Comparison of ENCODE assay signal across 16 mouse cellular contexts in genomic region chr9:9676078-9676477, GRCm38 (mm10).
"Had no signal": no experiment of that assay in that cellular context is flagged by ENCODE, and none has a peak within 500 bp of the region (broad histone marks: within the 10 kb centered on the region; RNA-seq: fewer than 3 reads in every experiment).

No protein-coding gene starts in this region.

- H3K9ac ChIP-seq: neural tube, embryonic 12.5 days; neural tube, embryonic 13.5 days; neural tube, embryonic 15.5 days; stomach, embryonic 15.5 days had no signal

- H3K4me2 ChIP-seq: neural tube, embryonic 12.5 days; neural tube, embryonic 13.5 days; neural tube, embryonic 15.5 days; stomach, embryonic 15.5 days had no signal

- H3K27me3 ChIP-seq: neural tube, embryonic 12.5 days; neural tube, embryonic 13.5 days; stomach, embryonic 15.5 days had no signal

- H3K4me3 ChIP-seq: neural tube, embryonic 12.5 days; neural tube, embryonic 13.5 days; neural tube, embryonic 15.5 days; stomach, embryonic 15.5 days had no signal

- H3K36me3 ChIP-seq: neural tube, embryonic 12.5 days; neural tube, embryonic 13.5 days; neural tube, embryonic 15.5 days; stomach, embryonic 15.5 days had no signal

- DNase-seq: retina, postnatal 1 day; right cerebral cortex, adult 18-20 months; right cerebral cortex, postnatal 14 days; right cerebral cortex, postnatal 25 days; spleen, adult 18-20 months; thymus, adult 18-20 months; thymus, adult 2 months; thymus, postnatal 14 days; thymus, postnatal 25 days; thymus, postnatal 36 days; thymus, postnatal 4 days had no signal

- H3K4me1 ChIP-seq: stomach, embryonic 15.5 days had no signal

- H3K27ac ChIP-seq: neural tube, embryonic 12.5 days; neural tube, embryonic 13.5 days; neural tube, embryonic 15.5 days; stomach, embryonic 15.5 days; stomach, postnatal 0 days had no signal

- H3K9me3 ChIP-seq: neural tube, embryonic 12.5 days; neural tube, embryonic 13.5 days; neural tube, embryonic 15.5 days; stomach, embryonic 15.5 days had no signal
